Mouse (Mus musculus) ES-Bruce4 (cell line): ENCODE data around the gene Desi1.

Experiments
- EP300 ChIP-seq: IDR thresholded peaks from 2 replicates; pipeline ENCODE4 v1.6.1; 2011; ENCODE audit warnings: low read depth, low read length; ENCODE audit not compliant: insufficient read depth
- POLR2A ChIP-seq: IDR thresholded peaks from one replicate; pipeline ENCODE4 v1.8.1; 2011; ENCODE audit warnings: low read length; ENCODE audit not compliant: insufficient read depth

- TF ChIP-seq POLR2A: no peak
- no peak for TF ChIP-seq EP300
These were observed 78.9 kb downstream of the Desi1 start for GRCm38 (mm10) chr15:81954716-81955115.
